Mouse (Mus musculus) midbrain, postnatal 0 days (tissue): Measurements from ENCODE around the gene AL731706.2. TPM values are rescaled to one million over a fixed set of nuclear protein-coding genes. Genes with fewer than 3 reads are reported as not detected.

Source experiments
- ATAC-seq: fragments of 200-750 bp; cut with Nextera tagmentation; 2 replicates; pipeline ENCODE4 v1.8.0; 2017; ENCODE audit warnings: moderate number of reproducible peaks, mild to moderate bottlenecking, moderate TSS enrichment, moderate library complexity; ENCODE audit not compliant: low FRiP score
- DNase-seq: peaks from one replicate; pipeline ENCODE4 v3.0.0-alpha.2; 2015; ENCODE audit warnings: low spot score
- H3K27ac ChIP-seq: fragments of 300-500 bp; sonication (generic); 2 replicates; pipeline ENCODE4 v1.5.1; 2014; ENCODE audit warnings: low read depth, mild to moderate bottlenecking, low read length, mixed read lengths
- H3K27me3 ChIP-seq: fragments of 300-500 bp; sonication (generic); 2 replicates; pipeline ENCODE4 v1.6.1; 2014; ENCODE audit warnings: low read length, control low read depth, mixed read lengths; ENCODE audit not compliant: insufficient read depth
- H3K36me3 ChIP-seq: fragments of 300-500 bp; sonication (generic); 2 replicates; pipeline ENCODE4 v1.6.1; 2014; ENCODE audit warnings: low read length, control low read depth, mixed read lengths; ENCODE audit not compliant: insufficient read depth
- H3K4me1 ChIP-seq: fragments of 300-500 bp; sonication (generic); 2 replicates; pipeline ENCODE4 v1.6.1; 2014; ENCODE audit warnings: mild to moderate bottlenecking, control low read depth, antibody characterized with exemption, low read length, mixed read lengths; ENCODE audit not compliant: insufficient read depth
- H3K4me2 ChIP-seq: fragments of 300-500 bp; sonication (generic); 2 replicates; pipeline ENCODE4 v1.6.1; 2014; ENCODE audit warnings: low read depth, mild to moderate bottlenecking, low read length, mixed read lengths; ENCODE audit not compliant: poor library complexity, severe bottlenecking
- H3K4me3 ChIP-seq: fragments of 300-500 bp; sonication (generic); 2 replicates; pipeline ENCODE4 v1.5.1; 2014; ENCODE audit warnings: low read depth, mild to moderate bottlenecking, low read length, moderate library complexity
- H3K9ac ChIP-seq: fragments of 300-500 bp; sonication (generic); replicated peaks from 2 replicates; pipeline ENCODE4 v1.6.1; 2014; ENCODE audit warnings: mild to moderate bottlenecking, low read length, moderate library complexity, mixed read lengths; ENCODE audit not compliant: poor library complexity, severe bottlenecking
- H3K9me3 ChIP-seq: fragments of 300-500 bp; sonication (generic); 2 replicates; pipeline ENCODE4 v1.6.1; 2016; ENCODE audit warnings: low read length, control low read depth
- CTCF ChIP-seq: IDR thresholded peaks from 2 replicates; pipeline ENCODE4 v1.5.1; 2016; ENCODE audit warnings: antibody characterized with exemption, mild to moderate bottlenecking
- whole genome bisulfite sequencing: fragments of 180-500 bp; shearing (Covaris S2); extraction: QIAGEN DNeasy Blood & Tissue Kit; methylation state at CpG from one replicate; pipeline ENCODE4 v1.1.7; 2014; 5-methylcytosine and 5-hydroxymethylcytosine counted together
- polyA plus RNA-seq: library from polyadenylated mRNA; unstranded; fragments of >200 nt; fragmentation: Nextera tagmentation; extraction: Ambion mirVana; gene quantifications from 2 replicates; pipeline ENCODE4 v1.2.1, GENCODE M21; 2015
- total RNA-seq: library from RNA; depleted of rRNA; stranded (reverse); fragments of >200 nt; gene quantifications from 2 replicates; pipeline ENCODE4 v1.2.3, GENCODE M21; 2014

AL731706.2 gene
- total and polyA plus RNA-seq, 2 experiments from 2014 or later, result 4.3 TPM; not detected in 1

GRCm38 (mm10) chr2:136911958-136912411 lies 26.5 kb upstream of the AL731706.2 start:
- Histone ChIP-seq H3K9me3 (no peaks in the 10 kb centered on the region), H3K27me3 (no peaks in the 10 kb centered on the region), H3K4me1 (no peaks in the 10 kb centered on the region), H3K27ac (no peak overlapping the region), H3K4me2 (no peak overlapping the region), H3K4me3 (no peak overlapping the region), H3K9ac (no peak overlapping the region), H3K36me3 (no peaks in the 10 kb centered on the region)
- no peak for TF ChIP-seq CTCF
- no peak for ATAC-seq
- DNase-seq, result peak; percentile 24
- 19% methylated on average over 4 of the region's 4 CpGs for WGBS

GRCm38 (mm10) chr2:136909298-136909697 lies 23.8 kb upstream of the AL731706.2 start:
- no peak overlapping the region for H3K27ac ChIP-seq
- TF ChIP-seq CTCF, result no peak
- H3K4me3 ChIP-seq, result no peak overlapping the region
- H3K9me3 ChIP-seq, result no peaks in the 10 kb centered on the region
- ATAC-seq (no peak), DNase-seq (no peak)
- no peak overlapping the region for H3K4me2 ChIP-seq
- H3K9ac ChIP-seq, result no peak overlapping the region
- H3K4me1 ChIP-seq, result no peaks in the 10 kb centered on the region
- WGBS, result 63% methylated on average over 2 of the region's 2 CpGs
- no peaks in the 10 kb centered on the region for H3K36me3 ChIP-seq
- H3K27me3 ChIP-seq, result no peaks in the 10 kb centered on the region

- H3K27me3 ChIP-seq, result no peaks in the 10 kb centered on the region
- no peak overlapping the region for H3K4me2 ChIP-seq
- WGBS, result 70% methylated on average over 3 of the region's 3 CpGs
- no peaks in the 10 kb centered on the region for H3K9me3 ChIP-seq
- H3K9ac ChIP-seq, result no peak overlapping the region
- no peak overlapping the region for H3K27ac ChIP-seq
- no peaks in the 10 kb centered on the region for H3K36me3 ChIP-seq
- ATAC-seq (no peak), DNase-seq (peak; percentile 39)
- H3K4me3 ChIP-seq, result no peak overlapping the region
- H3K4me1 ChIP-seq, result no peaks in the 10 kb centered on the region
- TF ChIP-seq CTCF, result no peak
These were observed 23.1 kb upstream of the AL731706.2 start for GRCm38 (mm10) chr2:136908596-136908995.

GRCm38 (mm10) chr2:136896131-136896530 lies 10.7 kb upstream of the AL731706.2 start:
- no peaks in the 10 kb centered on the region for H3K27me3 ChIP-seq
- WGBS, result 89% methylated on average over 2 of the region's 2 CpGs
- H3K4me2 ChIP-seq, result no peak overlapping the region
- TF ChIP-seq CTCF, result no peak
- H3K9ac ChIP-seq, result no peak overlapping the region
- DNase-seq (peak; percentile 21), ATAC-seq (no peak)
- H3K36me3 ChIP-seq, result no peaks in the 10 kb centered on the region
- H3K4me1 ChIP-seq, result no peaks in the 10 kb centered on the region
- H3K4me3 ChIP-seq, result no peak overlapping the region
- no peaks in the 10 kb centered on the region for H3K9me3 ChIP-seq
- no peak overlapping the region for H3K27ac ChIP-seq

- Histone ChIP-seq H3K36me3 (no peaks in the 10 kb centered on the region), H3K27ac (no peak overlapping the region), H3K4me1 (0 out of 2 replicates have a peak, but pooled peaks cover 4% of the 10 kb centered on the region), H3K9ac (no peak overlapping the region), H3K4me2 (no peak overlapping the region), H3K4me3 (no peak overlapping the region), H3K27me3 (no peaks in the 10 kb centered on the region), H3K9me3 (no peaks in the 10 kb centered on the region)
- TF ChIP-seq CTCF, result no peak
- DNase-seq (no peak), ATAC-seq (no peak)
- WGBS, result 68% methylated on average over 2 of the region's 2 CpGs
These were observed 9.0 kb upstream of the AL731706.2 start for GRCm38 (mm10) chr2:136894494-136894893.

- Histone ChIP-seq H3K27ac (peak overlapping the region; percentile 93), H3K27me3 (no peaks in the 10 kb centered on the region), H3K9me3 (no peaks in the 10 kb centered on the region), H3K4me2 (peak overlapping the region; percentile 50), H3K4me1 (0 out of 2 replicates have a peak, but pooled peaks cover 4% of the 10 kb centered on the region), H3K9ac (peak overlapping the region; percentile 81), H3K4me3 (peak overlapping the region; percentile 69), H3K36me3 (no peaks in the 10 kb centered on the region)
- peak; percentile 48 for TF ChIP-seq CTCF
- ATAC-seq, result peak; percentile 89
- under 1% methylated on average over 23 of the region's 23 CpGs for WGBS
- peak; percentile 100 for DNase-seq
These were observed 6.5 kb upstream of the AL731706.2 start for GRCm38 (mm10) chr2:136891951-136892371.
